Mouse (Mus musculus): ENCODE data around the gene Siglece. TPM values are rescaled to one million over a fixed set of nuclear protein-coding genes. Genes with fewer than 3 reads are reported as not detected.

Siglece gene
- polyA plus RNA-seq, 1 experiment from 2014 or later: 1.3 TPM

- DNase-seq (ENCODE audit: low spot score) (no peak), ATAC-seq (ENCODE audit: low FRiP score, low TSS enrichment) (no peak)
- 88% methylated on average over 1 of the region's 1 CpGs for WGBS
- H3K4me3 ChIP-seq (ENCODE audit: low read depth, low read length): no peak overlapping the region
- no peak overlapping the region for H3K4me2 ChIP-seq (replicated peaks; ENCODE audit: low read depth)
- H3K36me3 ChIP-seq (ENCODE audit: control insufficient read depth, insufficient read depth, low read length): no peaks in the 10 kb centered on the region
- TF ChIP-seq CTCF (IDR thresholded peaks at IDR 0.05; ENCODE audit: low read depth): no peak
- no peak for TF ChIP-seq EP300 (optimal IDR thresholded peaks at IDR 0.05)
- H3K4me1 ChIP-seq (replicated peaks; ENCODE audit: control insufficient read depth, insufficient read depth): no peaks in the 10 kb centered on the region
- no peaks in the 10 kb centered on the region for H3K9me3 ChIP-seq (ENCODE audit: control insufficient read depth, low read length)
- H3K27ac ChIP-seq (replicated peaks): no peak overlapping the region
- H3K9ac ChIP-seq (ENCODE audit: low read length): no peak overlapping the region
- H3K27me3 ChIP-seq (ENCODE audit: control insufficient read depth, insufficient read depth, low read length): no peaks in the 10 kb centered on the region; the same call in 1 of the 2 replicates
These were observed 2.8 kb upstream of the Siglece start for GRCm38 (mm10) chr7:43662804-43663203.

- ATAC-seq (ENCODE audit: low FRiP score, low TSS enrichment): no peak
- H3K27ac ChIP-seq (replicated peaks): no peak overlapping the region
- no peaks in the 10 kb centered on the region for H3K36me3 ChIP-seq (ENCODE audit: control insufficient read depth, insufficient read depth, low read length)
- no peaks in the 10 kb centered on the region for H3K9me3 ChIP-seq (ENCODE audit: control insufficient read depth, low read length)
- TF ChIP-seq CTCF (IDR thresholded peaks at IDR 0.05; ENCODE audit: low read depth) (no peak), EP300 (optimal IDR thresholded peaks at IDR 0.05) (no peak)
- H3K4me2 ChIP-seq (replicated peaks; ENCODE audit: low read depth): no peak overlapping the region
- DNase-seq (ENCODE audit: low spot score): no peak
- no peaks in the 10 kb centered on the region for H3K4me1 ChIP-seq (replicated peaks; ENCODE audit: control insufficient read depth, insufficient read depth)
- 65% methylated on average over 6 of the region's 6 CpGs for WGBS
- no peak overlapping the region for H3K9ac ChIP-seq (ENCODE audit: low read length)
- no peaks in the 10 kb centered on the region for H3K27me3 ChIP-seq (ENCODE audit: control insufficient read depth, insufficient read depth, low read length)
- no peak overlapping the region for H3K4me3 ChIP-seq (ENCODE audit: low read depth, low read length)
These were observed 3.7 kb downstream of the Siglece start for GRCm38 (mm10) chr7:43656232-43656631.

DNA sequence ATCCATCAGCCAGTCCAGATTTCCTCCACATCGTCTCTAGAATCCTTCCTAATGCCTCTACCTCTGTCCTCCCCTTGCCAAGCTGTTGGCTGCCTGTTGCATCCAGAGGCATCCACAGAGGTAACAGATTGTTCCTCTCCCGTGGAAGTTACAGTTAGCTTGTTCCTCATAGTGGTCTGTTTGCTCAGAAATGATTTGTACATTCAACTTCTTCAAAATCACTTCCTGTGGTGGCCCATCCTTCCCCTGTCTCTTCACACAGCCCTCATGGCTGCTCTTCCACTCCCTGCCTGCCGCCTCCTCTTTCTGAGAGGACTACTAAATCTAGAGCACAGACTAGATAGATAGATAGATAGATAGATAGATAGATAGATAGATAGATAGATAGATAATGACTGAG is 5.4 kb downstream of the Siglece start:
- no peaks in the 10 kb centered on the region for H3K9me3 ChIP-seq (ENCODE audit: control insufficient read depth, low read length)
- H3K27ac ChIP-seq (replicated peaks): no peak overlapping the region
- TF ChIP-seq CTCF (IDR thresholded peaks at IDR 0.05; ENCODE audit: low read depth): no peak
- TF ChIP-seq EP300 (optimal IDR thresholded peaks at IDR 0.05): no peak
- no peaks in the 10 kb centered on the region for H3K36me3 ChIP-seq (ENCODE audit: control insufficient read depth, insufficient read depth, low read length)
- H3K27me3 ChIP-seq (ENCODE audit: control insufficient read depth, insufficient read depth, low read length): no peaks in the 10 kb centered on the region
- ATAC-seq (ENCODE audit: low FRiP score, low TSS enrichment): no peak
- H3K9ac ChIP-seq (ENCODE audit: low read length): no peak overlapping the region
- H3K4me3 ChIP-seq (ENCODE audit: low read depth, low read length): no peak overlapping the region
- H3K4me2 ChIP-seq (replicated peaks; ENCODE audit: low read depth): no peak overlapping the region
- DNase-seq (ENCODE audit: low spot score): no peak
- 77% methylated on average over 3 of the region's 3 CpGs for WGBS
- no peaks in the 10 kb centered on the region for H3K4me1 ChIP-seq (replicated peaks; ENCODE audit: control insufficient read depth, insufficient read depth)

GRCm38 (mm10) chr7:43652683-43653082 is 7.3 kb downstream of the Siglece start:
- Histone ChIP-seq H3K4me3 (ENCODE audit: low read depth, low read length) (no peak overlapping the region), H3K9ac (ENCODE audit: low read length) (no peak overlapping the region), H3K27ac (replicated peaks) (no peak overlapping the region), H3K9me3 (ENCODE audit: control insufficient read depth, low read length) (no peaks in the 10 kb centered on the region), H3K4me2 (replicated peaks; ENCODE audit: low read depth) (no peak overlapping the region), H3K27me3 (ENCODE audit: control insufficient read depth, insufficient read depth, low read length) (no peaks in the 10 kb centered on the region), H3K36me3 (ENCODE audit: control insufficient read depth, insufficient read depth, low read length) (no peaks in the 10 kb centered on the region), H3K4me1 (replicated peaks; ENCODE audit: control insufficient read depth, insufficient read depth) (no peaks in the 10 kb centered on the region)
- WGBS: 86% methylated on average over 6 of the region's 6 CpGs
- TF ChIP-seq CTCF (IDR thresholded peaks at IDR 0.05; ENCODE audit: low read depth): no peak
- TF ChIP-seq EP300 (optimal IDR thresholded peaks at IDR 0.05): no peak
- DNase-seq (ENCODE audit: low spot score): no peak
- ATAC-seq (ENCODE audit: low FRiP score, low TSS enrichment): no peak

DNA sequence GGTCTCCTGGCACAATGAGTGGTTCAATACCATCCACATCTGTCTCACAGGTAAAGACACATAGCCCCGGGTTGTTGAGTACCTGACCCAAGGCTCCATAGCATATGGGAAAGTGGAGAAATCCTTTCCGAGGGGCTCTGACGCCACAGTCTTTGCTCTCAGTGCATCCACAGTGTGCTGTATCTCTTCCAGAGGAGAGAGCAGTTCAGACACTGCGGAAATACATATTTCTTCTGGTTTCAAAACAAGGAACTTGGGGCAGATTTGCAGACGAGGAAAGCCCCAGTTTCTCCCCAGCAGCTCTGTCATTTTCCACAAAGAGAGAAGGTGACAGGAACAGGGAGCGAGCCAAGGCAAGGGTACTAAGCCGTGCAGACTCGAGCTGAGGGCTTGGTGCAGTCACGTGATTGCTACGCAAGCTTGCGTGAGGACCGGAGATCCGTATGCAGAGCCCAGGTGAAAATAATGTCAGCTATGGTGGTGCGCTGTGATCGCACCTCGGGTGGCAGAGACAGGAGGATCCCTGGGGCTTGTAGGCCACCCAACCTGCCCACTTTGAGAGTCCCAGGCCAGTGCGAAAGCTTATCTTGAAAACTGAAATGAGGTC is 16.8 kb downstream of the Siglece start:
- ATAC-seq (ENCODE audit: low FRiP score, low TSS enrichment) (no peak), DNase-seq (ENCODE audit: low spot score) (no peak)
- Histone ChIP-seq H3K4me2 (replicated peaks; ENCODE audit: low read depth) (no peak overlapping the region), H3K4me3 (ENCODE audit: low read depth, low read length) (no peak overlapping the region), H3K9ac (ENCODE audit: low read length) (no peak overlapping the region), H3K27me3 (ENCODE audit: control insufficient read depth, insufficient read depth, low read length) (no peaks in the 10 kb centered on the region), H3K9me3 (ENCODE audit: control insufficient read depth, low read length) (no peaks in the 10 kb centered on the region), H3K4me1 (replicated peaks; ENCODE audit: control insufficient read depth, insufficient read depth) (no peaks in the 10 kb centered on the region), H3K36me3 (ENCODE audit: control insufficient read depth, insufficient read depth, low read length) (no peaks in the 10 kb centered on the region), H3K27ac (replicated peaks) (no peak overlapping the region)
- WGBS: 74% methylated on average over 17 of the region's 17 CpGs
- no peak for TF ChIP-seq CTCF (IDR thresholded peaks at IDR 0.05; ENCODE audit: low read depth)
- TF ChIP-seq EP300 (optimal IDR thresholded peaks at IDR 0.05): no peak

- no peaks in the 10 kb centered on the region for H3K4me1 ChIP-seq (replicated peaks; ENCODE audit: control insufficient read depth, insufficient read depth)
- no peak overlapping the region for H3K9ac ChIP-seq (ENCODE audit: low read length)
- TF ChIP-seq EP300 (optimal IDR thresholded peaks at IDR 0.05) (no peak), CTCF (IDR thresholded peaks at IDR 0.05; ENCODE audit: low read depth) (no peak)
- no peak overlapping the region for H3K4me2 ChIP-seq (replicated peaks; ENCODE audit: low read depth)
- no peaks in the 10 kb centered on the region for H3K36me3 ChIP-seq (ENCODE audit: control insufficient read depth, insufficient read depth, low read length)
- H3K27ac ChIP-seq (replicated peaks): no peak overlapping the region
- no peaks in the 10 kb centered on the region for H3K9me3 ChIP-seq (ENCODE audit: control insufficient read depth, low read length)
- no peak overlapping the region for H3K4me3 ChIP-seq (ENCODE audit: low read depth, low read length)
- no peak for ATAC-seq (ENCODE audit: low FRiP score, low TSS enrichment)
- no peaks in the 10 kb centered on the region for H3K27me3 ChIP-seq (ENCODE audit: control insufficient read depth, insufficient read depth, low read length)
- 73% methylated on average over 5 of the region's 5 CpGs for WGBS
- no peak for DNase-seq (ENCODE audit: low spot score)
These were observed 17.4 kb downstream of the Siglece start for GRCm38 (mm10) chr7:43642587-43642986.
